Mouse (Mus musculus): ENCODE results near the gene Kif18b. TPM values are rescaled to one million over a fixed set of nuclear protein-coding genes. Genes with fewer than 3 reads are reported as not detected.

Gene Kif18b
- 4.3 and 5.1 TPM in 2 replicates for polyA plus RNA-seq (2014; fragmentation: Nextera tagmentation; extraction: Ambion mirVana)

DNA sequence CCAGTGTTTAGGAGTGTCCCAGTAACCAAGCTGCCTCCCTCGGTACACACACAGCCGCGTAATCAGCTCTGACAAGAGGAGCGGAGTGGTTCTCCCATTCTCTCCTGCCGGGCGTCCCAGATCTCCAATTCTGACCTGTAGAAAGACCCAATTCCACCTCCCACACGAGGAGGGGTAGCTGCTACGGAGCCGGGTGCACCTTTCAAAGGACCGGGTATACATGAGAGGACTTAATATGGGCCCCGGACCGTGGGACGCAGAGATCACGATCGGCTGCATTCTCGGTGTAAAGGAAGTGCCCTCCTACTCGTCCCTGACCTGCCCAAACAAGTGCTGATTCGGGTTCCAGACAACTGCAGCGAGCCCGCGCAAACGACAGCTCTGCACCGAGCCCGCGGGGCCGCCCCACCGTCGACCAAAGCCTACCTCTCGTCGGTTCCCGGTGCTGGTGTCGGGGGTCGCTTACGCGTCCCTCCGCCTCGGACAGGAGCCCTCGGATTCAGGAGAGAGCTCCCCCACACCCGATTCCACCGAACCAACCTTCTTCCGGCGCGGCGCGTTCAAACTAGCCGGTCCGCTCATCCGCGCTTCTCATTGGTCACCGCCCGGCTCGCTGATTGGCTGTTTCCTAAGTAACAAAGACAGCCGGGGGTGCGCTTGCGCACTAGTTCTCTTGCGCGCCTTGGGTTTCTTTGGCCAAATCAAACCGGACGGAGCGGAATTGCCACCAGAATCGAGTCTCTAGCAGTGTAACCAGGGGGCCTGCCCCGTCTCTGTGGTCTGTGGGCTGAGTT, at the start of gene Kif18b:
Gene Kif18b, minus strand, starts transcription at position 568 of the 794 bp plus-strand sequence.
- DNase-seq (ENCODE audit: low spot score) (peak; percentile 98), ATAC-seq (peak; percentile 96)
- Histone ChIP-seq H3K9me3 (replicated peaks; ENCODE audit: control insufficient read depth, low read length) (no peaks in the 10 kb centered on the region), H3K4me2 (ENCODE audit: low read length) (peak within 1 kb of the TSS; percentile 79), H3K9ac (ENCODE audit: low read length) (peak within 1 kb of the TSS; percentile 72), H3K27me3 (replicated peaks; ENCODE audit: control insufficient read depth, insufficient read depth, low read length) (no peaks in the 10 kb centered on the region), H3K4me1 (ENCODE audit: control insufficient read depth, insufficient read depth, low read length) (peaks cover 5% of the 10 kb centered on the region; the same call in 1 of the 2 replicates), H3K27ac (ENCODE audit: low read depth, low read length) (peak within 1 kb of the TSS; percentile 88), H3K4me3 (ENCODE audit: low read depth, low read length) (peak within 1 kb of the TSS; percentile 63), H3K36me3 (ENCODE audit: control insufficient read depth, insufficient read depth, low read length) (no peaks in the 10 kb centered on the region)
- WGBS, result under 1% methylated on average over 62 of the region's 62 CpGs

- H3K4me2 ChIP-seq (ENCODE audit: low read length), result no peak overlapping the region
- ATAC-seq (no peak), DNase-seq (ENCODE audit: low spot score) (no peak)
- H3K27me3 ChIP-seq (replicated peaks; ENCODE audit: control insufficient read depth, insufficient read depth, low read length), result no peaks in the 10 kb centered on the region
- no peaks in the 10 kb centered on the region for H3K36me3 ChIP-seq (ENCODE audit: control insufficient read depth, insufficient read depth, low read length)
- 81% methylated on average over 1 of the region's 1 CpGs for WGBS
- H3K9me3 ChIP-seq (replicated peaks; ENCODE audit: control insufficient read depth, low read length), result no peaks in the 10 kb centered on the region
- no peak overlapping the region for H3K9ac ChIP-seq (ENCODE audit: low read length)
- no peak overlapping the region for H3K27ac ChIP-seq (ENCODE audit: low read depth, low read length)
- no peaks in the 10 kb centered on the region for H3K4me1 ChIP-seq (ENCODE audit: control insufficient read depth, insufficient read depth, low read length)
- H3K4me3 ChIP-seq (ENCODE audit: low read depth, low read length), result no peak overlapping the region
These were observed 47.4 kb upstream of the Kif18b start for GRCm38 (mm10) chr11:102972326-102972725.

- Histone ChIP-seq H3K27me3 (replicated peaks; ENCODE audit: control insufficient read depth, insufficient read depth, low read length) (no peaks in the 10 kb centered on the region), H3K4me3 (ENCODE audit: low read depth, low read length) (no peak overlapping the region), H3K27ac (ENCODE audit: low read depth, low read length) (no peak overlapping the region), H3K9me3 (replicated peaks; ENCODE audit: control insufficient read depth, low read length) (no peaks in the 10 kb centered on the region), H3K4me1 (ENCODE audit: control insufficient read depth, insufficient read depth, low read length) (no peaks in the 10 kb centered on the region), H3K4me2 (ENCODE audit: low read length) (no peak overlapping the region), H3K36me3 (ENCODE audit: control insufficient read depth, insufficient read depth, low read length) (no peaks in the 10 kb centered on the region), H3K9ac (ENCODE audit: low read length) (no peak overlapping the region)
- ATAC-seq, result no peak
- WGBS, result 53% methylated on average over 5 of the region's 5 CpGs
- DNase-seq (ENCODE audit: low spot score), result no peak
These were observed 46.7 kb upstream of the Kif18b start for GRCm38 (mm10) chr11:102971604-102972003.

DNA sequence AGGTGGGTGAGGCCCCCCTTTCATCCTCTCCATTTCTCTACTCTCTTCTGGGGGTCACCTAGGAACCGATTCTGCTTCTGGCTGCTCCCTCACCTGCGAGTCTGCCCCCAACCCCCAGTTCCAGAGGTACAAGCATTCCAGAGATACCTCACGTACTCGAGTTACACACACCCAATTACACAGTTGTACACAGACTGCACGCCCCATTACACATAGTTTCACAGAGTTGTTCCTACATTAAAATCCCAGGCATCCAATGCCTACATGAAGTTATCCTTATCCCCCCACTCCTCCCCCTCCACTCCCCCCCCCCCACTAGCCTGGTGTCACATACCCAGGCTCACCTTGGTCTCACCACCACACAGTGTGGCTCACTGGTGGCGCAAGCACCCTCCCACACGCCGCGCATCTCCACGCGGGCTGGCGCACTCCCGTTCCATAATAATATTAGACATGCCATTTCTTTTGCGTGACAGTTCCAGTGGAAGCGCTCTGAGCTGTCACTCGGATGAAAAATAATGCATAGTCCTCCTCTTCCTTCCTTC, 39.7 kb upstream of the Kif18b start:
- Histone ChIP-seq H3K4me2 (ENCODE audit: low read length) (no peak overlapping the region; the same call in 1 of the 2 replicates), H3K4me1 (ENCODE audit: control insufficient read depth, insufficient read depth, low read length) (peaks cover 13% of the 10 kb centered on the region), H3K27me3 (replicated peaks; ENCODE audit: control insufficient read depth, insufficient read depth, low read length) (no peaks in the 10 kb centered on the region), H3K36me3 (ENCODE audit: control insufficient read depth, insufficient read depth, low read length) (no peaks in the 10 kb centered on the region), H3K4me3 (ENCODE audit: low read depth, low read length) (no peak overlapping the region), H3K9me3 (replicated peaks; ENCODE audit: control insufficient read depth, low read length) (no peaks in the 10 kb centered on the region), H3K27ac (ENCODE audit: low read depth, low read length) (no peak overlapping the region), H3K9ac (ENCODE audit: low read length) (no peak overlapping the region)
- DNase-seq (ENCODE audit: low spot score) (no peak), ATAC-seq (no peak)
- WGBS, result 73% methylated on average over 16 of the region's 16 CpGs

- WGBS, result 11% methylated on average over 24 of the region's 24 CpGs
- peak; percentile 52 for ATAC-seq
- H3K9me3 ChIP-seq (replicated peaks; ENCODE audit: control insufficient read depth, low read length), result no peaks in the 10 kb centered on the region
These were observed 39.1 kb upstream of the Kif18b start for GRCm38 (mm10) chr11:102963855-102964546.

GRCm38 (mm10) chr11:102963246-102963854, 38.4 kb upstream of the Kif18b start:
- peak; percentile 77 for ATAC-seq
- H3K27ac ChIP-seq (ENCODE audit: low read depth, low read length), result peak overlapping the region; percentile 79
- H3K9ac ChIP-seq (ENCODE audit: low read length), result peak overlapping the region; percentile 58
- peak; percentile 72 for DNase-seq (ENCODE audit: low spot score)
- peaks cover 13% of the 10 kb centered on the region for H3K4me1 ChIP-seq (ENCODE audit: control insufficient read depth, insufficient read depth, low read length)
- H3K36me3 ChIP-seq (ENCODE audit: control insufficient read depth, insufficient read depth, low read length), result no peaks in the 10 kb centered on the region
- H3K9me3 ChIP-seq (replicated peaks; ENCODE audit: control insufficient read depth, low read length), result no peaks in the 10 kb centered on the region
- no peak overlapping the region for H3K4me3 ChIP-seq (ENCODE audit: low read depth, low read length)
- H3K27me3 ChIP-seq (replicated peaks; ENCODE audit: control insufficient read depth, insufficient read depth, low read length), result no peaks in the 10 kb centered on the region
- WGBS, result 1% methylated on average over 16 of the region's 16 CpGs
- peak overlapping the region; percentile 40 for H3K4me2 ChIP-seq (ENCODE audit: low read length)

More at GRCm38 (mm10) chr11:102963855-102964546, 39.1 kb upstream of the Kif18b start:
- H3K9ac ChIP-seq (ENCODE audit: low read length), result peak overlapping the region; percentile 58
- H3K27ac ChIP-seq (ENCODE audit: low read depth, low read length), result peak overlapping the region; percentile 79
- H3K4me1 ChIP-seq (ENCODE audit: control insufficient read depth, insufficient read depth, low read length), result peaks cover 13% of the 10 kb centered on the region
- DNase-seq (ENCODE audit: low spot score), result peak; percentile 62
- H3K36me3 ChIP-seq (ENCODE audit: control insufficient read depth, insufficient read depth, low read length), result no peaks in the 10 kb centered on the region
- no peaks in the 10 kb centered on the region for H3K27me3 ChIP-seq (replicated peaks; ENCODE audit: control insufficient read depth, insufficient read depth, low read length)
- peak overlapping the region; percentile 40 for H3K4me2 ChIP-seq (ENCODE audit: low read length)
- no peak overlapping the region for H3K4me3 ChIP-seq (ENCODE audit: low read depth, low read length)

GRCm38 (mm10) chr11:102962861-102963245, 37.9 kb upstream of the Kif18b start:
- Histone ChIP-seq H3K27me3 (replicated peaks; ENCODE audit: control insufficient read depth, insufficient read depth, low read length) (no peaks in the 10 kb centered on the region), H3K4me2 (ENCODE audit: low read length) (peak overlapping the region; percentile 40), H3K9me3 (replicated peaks; ENCODE audit: control insufficient read depth, low read length) (no peaks in the 10 kb centered on the region), H3K27ac (ENCODE audit: low read depth, low read length) (no peak overlapping the region), H3K36me3 (ENCODE audit: control insufficient read depth, insufficient read depth, low read length) (no peaks in the 10 kb centered on the region), H3K4me1 (ENCODE audit: control insufficient read depth, insufficient read depth, low read length) (peaks cover 13% of the 10 kb centered on the region), H3K4me3 (ENCODE audit: low read depth, low read length) (no peak overlapping the region), H3K9ac (ENCODE audit: low read length) (peak overlapping the region; percentile 58)
- DNase-seq (ENCODE audit: low spot score), result no peak
- WGBS, result 19% methylated on average over 7 of the region's 7 CpGs
- 0 out of 2 replicates have a peak, but pooled peaks have one; percentile 7 for ATAC-seq

GRCm38 (mm10) chr11:102961082-102961481, 36.2 kb upstream of the Kif18b start:
- peaks cover 18% of the 10 kb centered on the region for H3K4me1 ChIP-seq (ENCODE audit: control insufficient read depth, insufficient read depth, low read length)
- no peak overlapping the region for H3K4me2 ChIP-seq (ENCODE audit: low read length)
- 94% methylated on average over 4 of the region's 4 CpGs for WGBS
- H3K4me3 ChIP-seq (ENCODE audit: low read depth, low read length), result no peak overlapping the region
- H3K36me3 ChIP-seq (ENCODE audit: control insufficient read depth, insufficient read depth, low read length), result no peaks in the 10 kb centered on the region
- H3K9me3 ChIP-seq (replicated peaks; ENCODE audit: control insufficient read depth, low read length), result no peaks in the 10 kb centered on the region
- H3K27me3 ChIP-seq (replicated peaks; ENCODE audit: control insufficient read depth, insufficient read depth, low read length), result no peaks in the 10 kb centered on the region
- H3K27ac ChIP-seq (ENCODE audit: low read depth, low read length), result no peak overlapping the region
- no peak overlapping the region for H3K9ac ChIP-seq (ENCODE audit: low read length)
- DNase-seq (ENCODE audit: low spot score) (no peak), ATAC-seq (no peak)

All from forebrain, embryonic 14.5 days (tissue).